Mouse (Mus musculus) midbrain, embryonic 11.5 days (tissue): ENCODE measurements around the gene Rgma. TPM values are rescaled to one million over a fixed set of nuclear protein-coding genes. Genes with fewer than 3 reads are reported as not detected.

Experiments used
- ATAC-seq: fragments of 200-750 bp; cut with Nextera tagmentation; 2 replicates; pipeline ENCODE4 v1.8.0; 2017; ENCODE audit warnings: moderate TSS enrichment, moderate library complexity; ENCODE audit not compliant: low FRiP score
- DNase-seq: peaks from one replicate; pipeline ENCODE4 v3.0.0; 2015; ENCODE audit warnings: low spot score; ENCODE audit errors: missing footprints
- H3K27ac ChIP-seq: fragments of 300-500 bp; sonication (generic); 2 replicates; pipeline ENCODE4 v1.5.1; 2014; ENCODE audit warnings: low read depth, low read length
- H3K27me3 ChIP-seq: fragments of 300-500 bp; sonication (generic); 2 replicates; pipeline ENCODE4 v1.6.1; 2014; ENCODE audit warnings: mild to moderate bottlenecking, low read length, moderate library complexity, mixed read lengths; ENCODE audit not compliant: control insufficient read depth, insufficient read depth
- H3K36me3 ChIP-seq: fragments of 300-500 bp; sonication (generic); 2 replicates; pipeline ENCODE4 v1.6.1; 2014; ENCODE audit warnings: mild to moderate bottlenecking, low read length, moderate library complexity, mixed read lengths; ENCODE audit not compliant: control insufficient read depth, insufficient read depth
- H3K4me1 ChIP-seq: fragments of 300-500 bp; sonication (generic); 2 replicates; pipeline ENCODE4 v1.6.1; 2014; ENCODE audit warnings: low read length; ENCODE audit not compliant: control insufficient read depth, insufficient read depth
- H3K4me2 ChIP-seq: fragments of 300-500 bp; sonication (generic); 2 replicates; pipeline ENCODE4 v1.6.1; 2014; ENCODE audit warnings: mild to moderate bottlenecking, moderate library complexity
- H3K4me3 ChIP-seq: fragments of 300-500 bp; sonication (generic); 2 replicates; pipeline ENCODE4 v1.5.1; 2014; ENCODE audit warnings: low read depth, low read length
- H3K9ac ChIP-seq: fragments of 300-500 bp; sonication (generic); 2 replicates; pipeline ENCODE4 v1.6.1; 2014; ENCODE audit warnings: low read length
- H3K9me3 ChIP-seq: fragments of 300-500 bp; sonication (generic); 2 replicates; pipeline ENCODE4 v1.6.1; 2016; ENCODE audit warnings: low read length; ENCODE audit not compliant: control insufficient read depth
- WGBS: fragments of 180-500 bp; shearing (Covaris S2); extraction: QIAGEN DNeasy Blood & Tissue Kit; methylation state at CpG from one replicate; pipeline ENCODE4 v1.1.7; 2014; 5-methylcytosine and 5-hydroxymethylcytosine counted together
- polyA plus RNA-seq: library from polyadenylated mRNA; unstranded; fragments of >200 nt; fragmentation: Nextera tagmentation; extraction: Ambion mirVana; gene quantifications from 2 replicates; pipeline ENCODE4 v1.2.1, GENCODE M21; 2014

Rgma gene
- polyA plus RNA-seq, 1 experiment from 2014 or later, result 47.5 TPM

GRCm38 (mm10) chr7:73420827-73421226, 45.5 kb downstream of the Rgma start:
- peaks cover 26% of the 10 kb centered on the region for H3K36me3 ChIP-seq

DNA sequence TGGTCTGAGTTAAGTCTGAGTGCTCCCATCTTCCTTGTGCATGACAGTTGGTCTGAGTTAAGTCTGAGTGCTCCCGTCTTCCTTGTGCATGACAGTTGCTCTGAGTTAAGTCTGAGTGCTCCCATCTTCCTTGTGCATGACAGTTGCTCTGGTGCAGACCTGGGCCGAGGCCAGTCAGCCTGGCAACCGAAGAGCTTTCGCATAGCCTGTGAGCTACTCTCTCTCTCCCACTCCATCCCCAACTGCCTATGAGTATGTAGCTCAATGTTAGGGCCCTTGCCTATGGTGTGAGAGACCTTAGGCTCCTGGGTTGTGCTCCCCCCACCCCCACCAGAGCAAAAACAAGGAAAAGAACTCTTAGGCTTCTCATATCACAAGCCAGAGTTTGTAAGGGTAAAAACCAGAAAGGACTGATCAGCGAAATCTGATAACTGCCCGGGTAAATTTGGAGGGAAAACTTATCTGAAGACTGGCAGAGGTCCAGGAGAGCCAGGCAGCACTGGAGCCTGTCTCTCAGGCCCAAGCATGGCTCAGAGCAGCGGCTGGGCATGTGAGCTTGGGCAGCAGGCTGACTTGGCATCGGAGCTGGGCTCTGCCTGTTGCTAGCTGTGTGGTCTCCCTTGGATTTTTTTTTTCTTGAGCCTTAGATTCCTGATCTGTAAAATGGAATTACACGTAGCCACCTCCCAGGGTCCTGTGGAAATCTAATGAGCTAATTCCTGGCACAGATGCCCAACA, 46.1 kb downstream of the Rgma start:
- Histone ChIP-seq H3K27me3 (no peaks in the 10 kb centered on the region), H3K4me1 (peaks cover 52% of the 10 kb centered on the region), H3K36me3 (peaks cover 23% of the 10 kb centered on the region), H3K4me2 (no peak overlapping the region), H3K27ac (peak overlapping the region; percentile 48; the same call in 1 of the 2 replicates), H3K9ac (0 out of 2 replicates have a peak overlapping the region, but pooled peaks have one; percentile 12), H3K4me3 (no peak overlapping the region), H3K9me3 (no peaks in the 10 kb centered on the region)
- DNase-seq (no peak), ATAC-seq (no peak)
- 64% methylated on average over 9 of the region's 9 CpGs for WGBS

More at GRCm38 (mm10) chr7:73420827-73421226, 45.5 kb downstream of the Rgma start:
- H3K27me3 ChIP-seq, result no peaks in the 10 kb centered on the region
- peaks cover 54% of the 10 kb centered on the region for H3K4me1 ChIP-seq
- no peak overlapping the region for H3K4me3 ChIP-seq
- 45% methylated on average over 5 of the region's 5 CpGs for WGBS
- H3K4me2 ChIP-seq, result no peak overlapping the region
- H3K27ac ChIP-seq, result peak overlapping the region; percentile 45; the same call in 1 of the 2 replicates
- peak overlapping the region; percentile 12; the same call in 1 of the 2 replicates for H3K9ac ChIP-seq
- no peak for DNase-seq
- ATAC-seq, result no peak
- H3K9me3 ChIP-seq, result no peaks in the 10 kb centered on the region

DNA sequence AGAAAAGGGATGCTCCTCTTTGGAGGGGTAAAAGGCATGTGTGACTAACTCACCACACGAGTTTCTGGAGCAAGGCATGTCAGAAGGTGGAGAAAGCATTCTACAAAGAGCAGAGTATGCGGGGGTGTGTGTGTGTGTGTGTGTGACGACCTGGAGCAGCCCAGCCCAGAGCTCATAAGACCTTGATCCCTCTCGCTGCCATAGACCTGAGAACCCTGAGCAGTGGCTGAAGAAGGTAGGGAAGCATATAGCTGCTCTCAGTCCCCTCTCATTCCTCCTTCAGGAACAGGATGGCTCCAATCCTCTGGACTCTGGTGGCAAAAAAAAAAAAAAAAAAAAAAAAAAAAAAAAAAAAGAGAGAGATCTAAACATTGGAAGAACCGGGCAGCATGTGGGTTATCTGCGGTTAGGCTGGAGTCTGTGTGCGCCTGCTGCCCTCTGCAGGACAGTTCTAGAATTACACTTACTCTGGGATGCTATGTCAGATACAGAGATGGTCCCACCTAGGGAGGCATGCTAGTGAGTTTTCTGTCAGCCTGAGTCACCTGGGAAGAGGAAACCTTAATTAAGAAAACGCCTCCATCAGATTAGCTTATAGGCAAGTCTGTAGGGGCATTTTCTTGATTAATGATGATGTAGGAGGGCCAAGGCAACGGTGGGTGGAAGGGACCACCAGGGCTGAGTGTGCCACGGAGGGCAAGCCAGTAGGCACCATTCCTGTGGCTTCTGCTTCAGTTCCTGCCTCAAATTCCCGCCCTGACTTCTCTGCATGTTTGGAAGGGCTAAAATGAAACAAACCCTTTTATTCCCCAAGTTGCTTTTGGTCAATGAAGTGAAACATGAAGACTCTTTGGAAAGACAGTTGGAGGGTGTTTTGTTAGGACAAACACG, 47.2 kb downstream of the Rgma start:
- ATAC-seq (peak; percentile 41), DNase-seq (peak; percentile 97)
- Histone ChIP-seq H3K9me3 (no peaks in the 10 kb centered on the region), H3K4me1 (peaks cover 52% of the 10 kb centered on the region), H3K4me3 (no peak overlapping the region), H3K27me3 (no peaks in the 10 kb centered on the region), H3K4me2 (no peak overlapping the region), H3K36me3 (peaks cover 19% of the 10 kb centered on the region), H3K9ac (no peak overlapping the region), H3K27ac (peak overlapping the region; percentile 48)
- 27% methylated on average over 12 of the region's 12 CpGs for WGBS

- no peak for ATAC-seq
- Histone ChIP-seq H3K27me3 (no peaks in the 10 kb centered on the region), H3K36me3 (peaks cover 12% of the 10 kb centered on the region)
These were observed 47.9 kb downstream of the Rgma start for GRCm38 (mm10) chr7:73423236-73423635.

GRCm38 (mm10) chr7:73424243-73424642, 48.9 kb downstream of the Rgma start:
- Histone ChIP-seq H3K36me3 (peaks cover 12% of the 10 kb centered on the region), H3K4me1 (peaks cover 35% of the 10 kb centered on the region), H3K9ac (peak overlapping the region; percentile 18; the same call in 1 of the 2 replicates), H3K4me3 (no peak overlapping the region), H3K4me2 (no peak overlapping the region), H3K27ac (peak overlapping the region; percentile 33; the same call in 1 of the 2 replicates), H3K27me3 (no peaks in the 10 kb centered on the region), H3K9me3 (no peaks in the 10 kb centered on the region)
- WGBS, result 36% methylated on average over 3 of the region's 3 CpGs
- DNase-seq, result no peak
- ATAC-seq, result 0 out of 2 replicates have a peak, but pooled peaks have one; percentile 1

More at GRCm38 (mm10) chr7:73423236-73423635, 47.9 kb downstream of the Rgma start:
- no peaks in the 10 kb centered on the region for H3K9me3 ChIP-seq
- H3K4me2 ChIP-seq, result no peak overlapping the region
- H3K9ac ChIP-seq, result no peak overlapping the region
- DNase-seq, result no peak
- H3K4me1 ChIP-seq, result peaks cover 45% of the 10 kb centered on the region
- H3K27ac ChIP-seq, result peak overlapping the region; percentile 13; the same call in 1 of the 2 replicates
- WGBS, result 78% methylated on average over 13 of the region's 13 CpGs
- H3K4me3 ChIP-seq, result no peak overlapping the region

DNA sequence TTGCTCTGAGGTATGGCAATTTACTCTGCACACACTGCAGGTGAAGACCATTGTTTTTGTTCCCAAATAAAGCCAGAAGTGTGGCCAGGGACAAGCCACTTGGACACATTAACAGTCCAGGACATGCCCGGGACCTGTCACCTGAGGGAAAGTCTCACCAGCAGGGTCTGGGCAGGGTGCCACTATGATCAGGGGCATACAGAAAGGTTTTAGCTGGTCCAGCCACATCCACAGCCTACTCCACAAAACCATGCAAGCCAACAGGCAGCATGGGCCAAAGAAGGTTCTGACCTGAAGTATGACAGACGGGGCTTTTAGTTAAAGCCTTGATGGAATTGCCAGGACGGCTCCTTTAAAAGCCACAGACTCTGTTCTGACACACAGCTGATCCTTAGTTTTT, 49.4 kb downstream of the Rgma start:
- DNase-seq, result no peak
- 59% methylated on average over 3 of the region's 3 CpGs for WGBS
- peaks cover 31% of the 10 kb centered on the region for H3K4me1 ChIP-seq
- no peak overlapping the region for H3K4me2 ChIP-seq
- peak overlapping the region; percentile 25; the same call in 1 of the 2 replicates for H3K27ac ChIP-seq
- peaks cover 15% of the 10 kb centered on the region for H3K36me3 ChIP-seq
- H3K27me3 ChIP-seq, result no peaks in the 10 kb centered on the region
- no peak overlapping the region for H3K9ac ChIP-seq
- H3K4me3 ChIP-seq, result no peak overlapping the region
- no peaks in the 10 kb centered on the region for H3K9me3 ChIP-seq
- ATAC-seq, result no peak

GRCm38 (mm10) chr7:73425451-73425850, 50.1 kb downstream of the Rgma start:
- ATAC-seq (no peak), DNase-seq (no peak)
- Histone ChIP-seq H3K27ac (peak overlapping the region; percentile 44; the same call in 1 of the 2 replicates), H3K4me3 (no peak overlapping the region), H3K9me3 (no peaks in the 10 kb centered on the region), H3K36me3 (peaks cover 16% of the 10 kb centered on the region), H3K9ac (no peak overlapping the region), H3K27me3 (no peaks in the 10 kb centered on the region), H3K4me1 (peaks cover 25% of the 10 kb centered on the region), H3K4me2 (no peak overlapping the region)
- 89% methylated on average over 7 of the region's 7 CpGs for WGBS

DNA sequence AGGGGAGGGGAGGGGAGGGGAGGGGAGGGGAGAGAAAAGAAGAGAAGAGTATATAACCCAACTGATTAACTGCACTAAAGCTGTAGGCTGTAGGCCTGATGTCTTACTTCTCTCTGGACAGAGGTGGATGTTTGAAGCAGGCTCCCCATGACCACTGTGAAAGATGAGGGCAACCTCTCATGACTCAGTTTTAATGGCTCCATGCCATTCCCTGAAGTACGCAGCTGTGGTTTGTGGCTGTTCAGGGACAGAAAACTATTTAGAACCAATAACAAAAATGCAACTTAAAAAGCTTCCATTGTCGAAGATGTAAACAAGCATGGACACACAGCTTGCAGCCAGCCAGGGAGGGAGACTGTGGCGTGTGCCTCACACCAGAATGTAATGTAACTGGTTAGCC, 50.9 kb downstream of the Rgma start:
- Histone ChIP-seq H3K4me3 (no peak overlapping the region), H3K9ac (no peak overlapping the region), H3K36me3 (peaks cover 13% of the 10 kb centered on the region), H3K4me1 (peaks cover 19% of the 10 kb centered on the region), H3K27ac (no peak overlapping the region), H3K9me3 (no peaks in the 10 kb centered on the region), H3K27me3 (no peaks in the 10 kb centered on the region), H3K4me2 (no peak overlapping the region)
- DNase-seq (no peak), ATAC-seq (no peak)
- 91% methylated on average over 3 of the region's 3 CpGs for WGBS
